Mouse (Mus musculus): ENCODE results near the gene Lcn8. TPM values are rescaled to one million over a fixed set of nuclear protein-coding genes. Genes with fewer than 3 reads are reported as not detected.

Gene Lcn8
- polyA plus RNA-seq, 1 experiment from 2014 or later: not detected

Other genes with a start within 250 kb of the Lcn8 start
- 0.08 and 0.15 TPM in 2 replicates for gene Fut7, start 229.9 kb upstream of the Lcn8 start, polyA plus RNA-seq (2015; fragmentation: Nextera tagmentation; extraction: Ambion mirVana)
- 3.5 and 5.6 TPM in 2 replicates for gene Abca2, start 224.4 kb upstream of the Lcn8 start, polyA plus RNA-seq (2015; fragmentation: Nextera tagmentation; extraction: Ambion mirVana)
- gene Clic3, start 196.3 kb upstream of the Lcn8 start, polyA plus RNA-seq (2015; fragmentation: Nextera tagmentation; extraction: Ambion mirVana): 6.1 and 9.6 TPM in 2 replicates
- 31.1 and 38.0 TPM in 2 replicates for gene Paxx, start 192.0 kb upstream of the Lcn8 start, polyA plus RNA-seq (2015; fragmentation: Nextera tagmentation; extraction: Ambion mirVana)
- 107 and 134 TPM in 2 replicates for gene Ptgds, start 183.1 kb upstream of the Lcn8 start, polyA plus RNA-seq (2015; fragmentation: Nextera tagmentation; extraction: Ambion mirVana)
- not detected in 2 replicates for gene Lcn12, start 159.2 kb upstream of the Lcn8 start, polyA plus RNA-seq (2015; fragmentation: Nextera tagmentation; extraction: Ambion mirVana)
- gene Fbxw5, start 152.4 kb upstream of the Lcn8 start, polyA plus RNA-seq (2015; fragmentation: Nextera tagmentation; extraction: Ambion mirVana): 72.6 and 94.1 TPM in 2 replicates
- gene C8g, start 151.4 kb upstream of the Lcn8 start, polyA plus RNA-seq (2015; fragmentation: Nextera tagmentation; extraction: Ambion mirVana): 3.5 and 5.0 TPM in 2 replicates
- 18.4 and 25.2 TPM in 2 replicates for gene Traf2, start 106.2 kb upstream of the Lcn8 start, polyA plus RNA-seq (2015; fragmentation: Nextera tagmentation; extraction: Ambion mirVana)
- 276 and 289 TPM in 2 replicates for gene Edf1, start 95.3 kb upstream of the Lcn8 start, polyA plus RNA-seq (2015; fragmentation: Nextera tagmentation; extraction: Ambion mirVana)
- 3.4 and 9.8 TPM in 2 replicates for gene Mamdc4, start 78.3 kb upstream of the Lcn8 start, polyA plus RNA-seq (2015; fragmentation: Nextera tagmentation; extraction: Ambion mirVana)
- gene Phpt1, start 77.9 kb upstream of the Lcn8 start, polyA plus RNA-seq (2015; fragmentation: Nextera tagmentation; extraction: Ambion mirVana): 171 and 175 TPM in 2 replicates
- gene Ajm1, start 71.4 kb upstream of the Lcn8 start, polyA plus RNA-seq (2015; fragmentation: Nextera tagmentation; extraction: Ambion mirVana): 0.22 and 0.30 TPM in 2 replicates
- 41.0 and 50.2 TPM in 2 replicates for gene Rabl6, start 44.6 kb upstream of the Lcn8 start, polyA plus RNA-seq (2015; fragmentation: Nextera tagmentation; extraction: Ambion mirVana)
- 0.09 and 0.13 TPM in 2 replicates for gene Ccdc183, start 35.4 kb upstream of the Lcn8 start, polyA plus RNA-seq (2015; fragmentation: Nextera tagmentation; extraction: Ambion mirVana)
- 19.0 and 21.9 TPM in 2 replicates for gene Tmem141, start 31.1 kb upstream of the Lcn8 start, polyA plus RNA-seq (2015; fragmentation: Nextera tagmentation; extraction: Ambion mirVana)
- 3.3 and 4.8 TPM in 2 replicates for gene Fcna, start 25.1 kb upstream of the Lcn8 start, polyA plus RNA-seq (2015; fragmentation: Nextera tagmentation; extraction: Ambion mirVana)
- gene Lcn5, start 4.8 kb downstream of the Lcn8 start, polyA plus RNA-seq (2015; fragmentation: Nextera tagmentation; extraction: Ambion mirVana): not detected in 2 replicates
- gene Lcn6, start 23.7 kb downstream of the Lcn8 start, polyA plus RNA-seq (2015; fragmentation: Nextera tagmentation; extraction: Ambion mirVana): not detected in 2 replicates
- gene Lcn10, start 29.6 kb downstream of the Lcn8 start, polyA plus RNA-seq (2015; fragmentation: Nextera tagmentation; extraction: Ambion mirVana): not detected in 2 replicates
- not detected in 2 replicates for gene Obp2a, start 46.9 kb downstream of the Lcn8 start, polyA plus RNA-seq (2015; fragmentation: Nextera tagmentation; extraction: Ambion mirVana)
- 44.7 and 47.4 TPM in 2 replicates for gene Bmyc, start 53.6 kb downstream of the Lcn8 start, polyA plus RNA-seq (2015; fragmentation: Nextera tagmentation; extraction: Ambion mirVana)
- gene Obp2b, start 83.9 kb downstream of the Lcn8 start, polyA plus RNA-seq (2015; fragmentation: Nextera tagmentation; extraction: Ambion mirVana): not detected in 2 replicates
- gene Lcn3, start 112.4 kb downstream of the Lcn8 start, polyA plus RNA-seq (2015; fragmentation: Nextera tagmentation; extraction: Ambion mirVana): not detected in 2 replicates
- gene Lcn11, start 123.9 kb downstream of the Lcn8 start, polyA plus RNA-seq (2015; fragmentation: Nextera tagmentation; extraction: Ambion mirVana): not detected in 2 replicates
- gene Gm13539, start 129.1 kb downstream of the Lcn8 start, polyA plus RNA-seq (2015; fragmentation: Nextera tagmentation; extraction: Ambion mirVana): not detected in 2 replicates
- gene Glt6d1, start 162.7 kb downstream of the Lcn8 start, polyA plus RNA-seq (2015; fragmentation: Nextera tagmentation; extraction: Ambion mirVana): not detected in 2 replicates
- not detected in 2 replicates for gene Lcn9, start 170.0 kb downstream of the Lcn8 start, polyA plus RNA-seq (2015; fragmentation: Nextera tagmentation; extraction: Ambion mirVana)
- not detected in 2 replicates for gene Sohlh1, start 194.1 kb downstream of the Lcn8 start, polyA plus RNA-seq (2015; fragmentation: Nextera tagmentation; extraction: Ambion mirVana)
- 0.57 TPM in 1 of 2 replicates, not detected in the other for gene Kcnt1, start 210.6 kb downstream of the Lcn8 start, polyA plus RNA-seq (2015; fragmentation: Nextera tagmentation; extraction: Ambion mirVana)